Mouse (Mus musculus) G1E (cell line): ENCODE results near the gene Cdc42bpb. TPM values are rescaled to one million over a fixed set of nuclear protein-coding genes. Genes with fewer than 3 reads are reported as not detected.

Source experiments
- ATAC-seq: 2 replicates; pipeline ENCODE4 v1.8.0; 2016; ENCODE audit warnings: mild to moderate bottlenecking; ENCODE audit not compliant: insufficient number of reproducible peaks, poor library complexity, low FRiP score, severe bottlenecking; ENCODE audit errors: extremely low read depth
- DNase-seq: peaks from one replicate; pipeline ENCODE4 v3.0.0; 2012; ENCODE audit warnings: low spot score
- H3K27me3 ChIP-seq: 2 replicates; pipeline ENCODE4 v1.6.1; 2012; ENCODE audit warnings: mild to moderate bottlenecking, low read length, inconsistent platforms; ENCODE audit not compliant: insufficient read depth
- H3K36me3 ChIP-seq: replicated peaks from 2 replicates; pipeline ENCODE3; 2012; ENCODE audit warnings: mild to moderate bottlenecking, inconsistent platforms
- H3K4me1 ChIP-seq: 2 replicates; pipeline ENCODE4 v1.6.1; 2012; ENCODE audit warnings: low read depth, low read length, inconsistent platforms, mixed read lengths; ENCODE audit not compliant: insufficient read depth
- H3K4me3 ChIP-seq: 2 replicates; pipeline ENCODE4 v1.5.1; 2012; ENCODE audit warnings: low read depth, mild to moderate bottlenecking, inconsistent platforms, low read length, moderate library complexity, mixed read lengths
- H3K9me3 ChIP-seq: replicated peaks from 2 replicates; pipeline ENCODE4 v1.6.1; 2012; ENCODE audit warnings: inconsistent platforms
- CTCF ChIP-seq: IDR thresholded peaks from 2 replicates; pipeline ENCODE4 v1.5.1; 2012; ENCODE audit warnings: low read depth, low read length, inconsistent platforms, mixed read lengths
- GATA1 ChIP-seq: IDR thresholded peaks from 2 replicates; pipeline ENCODE4 v1.6.1; 2012; ENCODE audit warnings: borderline replicate concordance, low read length, inconsistent platforms, mixed read lengths
- GATA2 ChIP-seq: IDR thresholded peaks from 2 replicates; pipeline ENCODE4 v1.6.1; 2012; ENCODE audit warnings: low read depth, low read length, inconsistent platforms, borderline replicate concordance
- POLR2AphosphoS5 ChIP-seq: IDR thresholded peaks from 2 replicates; pipeline ENCODE4 v1.6.1; 2012; ENCODE audit warnings: low read depth, low read length, inconsistent platforms; ENCODE audit not compliant: insufficient replicate concordance
- TAL1 ChIP-seq: conservative IDR thresholded peaks from 2 replicates; pipeline ENCODE4 v1.6.1; 2012; ENCODE audit warnings: low read depth, low read length, inconsistent platforms, mixed read lengths
- polyA plus RNA-seq: library from polyadenylated mRNA; stranded (reverse); fragments of >175 nt; gene quantifications from 2 replicates; pipeline ENCODE4 v1.2.3, GENCODE M21; 2012
- total RNA-seq, 2 experiments: library from RNA; stranded (forward) in 1 of 2; stranded (reverse) in 1 of 2; fragments of 200-1000 nt in 1 of 2; fragments of >200 nt in 1 of 2; fragmentation: Nextera tagmentation in 1 of 2; gene quantifications; 2 replicates each; pipeline ENCODE4 v1.2.3; 2014 to 2017

Gene Cdc42bpb
- total and polyA plus RNA-seq, 3 experiments, result not detected

DNA sequence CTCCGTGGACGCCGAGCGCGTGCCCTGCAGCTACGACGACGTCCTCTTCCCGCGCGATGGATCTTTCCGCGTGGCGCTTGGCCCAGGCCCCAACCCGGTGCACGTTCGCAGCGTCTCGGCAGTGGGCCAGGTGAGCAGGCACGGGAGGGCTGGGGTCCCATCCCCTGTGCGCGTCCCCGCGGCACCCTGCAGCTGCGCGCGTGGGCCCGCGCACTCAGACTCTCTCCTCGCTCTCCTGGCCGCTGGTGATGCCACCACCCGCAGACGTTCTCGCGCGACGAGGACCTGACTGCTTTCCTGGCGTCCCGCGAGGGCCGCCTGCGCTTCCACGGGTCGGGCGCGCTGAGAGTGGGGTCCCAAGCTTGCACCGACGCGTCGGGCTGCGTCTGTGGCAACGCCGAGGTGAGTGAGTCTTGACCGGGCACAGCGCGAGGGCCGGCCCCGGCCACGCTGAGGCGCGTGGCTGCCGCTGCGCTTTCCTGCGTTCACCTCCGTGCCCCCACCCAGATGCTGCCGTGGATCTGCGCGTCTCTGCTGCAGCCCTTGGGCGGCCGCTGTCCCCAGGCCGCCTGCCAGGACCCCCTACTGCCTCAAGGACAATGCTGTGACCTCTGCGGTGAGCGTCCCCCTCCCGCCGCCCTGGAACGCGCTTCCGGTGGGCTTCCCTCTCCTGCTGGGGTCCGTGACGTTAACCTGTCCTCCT is 102.9 kb downstream of the Cdc42bpb start:
- no peak for DNase-seq
- H3K27me3 ChIP-seq, result peaks cover 22% of the 10 kb centered on the region
- peaks cover 16% of the 10 kb centered on the region for H3K4me1 ChIP-seq
- ATAC-seq, result no peak
- TF ChIP-seq TAL1 (no peak), GATA1 (no peak), POLR2AphosphoS5 (no peak), GATA2 (no peak), CTCF (no peak)
- H3K36me3 ChIP-seq, result no peaks in the 10 kb centered on the region
- peak overlapping the region; percentile 39; the same call in 1 of the 2 replicates for H3K4me3 ChIP-seq
- peaks cover 47% of the 10 kb centered on the region for H3K9me3 ChIP-seq

DNA sequence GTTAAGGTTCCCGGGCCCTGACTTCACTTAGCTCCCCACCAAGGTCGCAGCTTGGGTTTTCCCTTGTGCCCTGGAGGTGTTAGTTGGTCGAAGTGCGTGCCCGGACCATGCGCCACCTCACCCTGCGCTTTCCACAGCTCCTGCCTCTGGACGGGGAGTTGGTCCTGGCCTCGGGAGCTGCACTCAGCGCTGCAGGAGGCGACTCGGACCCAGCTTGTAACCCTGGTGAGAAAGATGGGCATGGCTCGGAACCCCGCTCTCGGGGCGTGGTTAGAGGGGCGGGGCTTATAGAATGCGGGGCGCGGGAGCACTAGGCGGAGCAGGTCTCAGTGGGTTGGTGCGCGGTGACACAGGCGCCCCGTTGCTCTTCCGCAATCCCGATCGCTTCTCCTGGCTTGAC is 103.5 kb downstream of the Cdc42bpb start:
- H3K36me3 ChIP-seq, result no peaks in the 10 kb centered on the region
- H3K9me3 ChIP-seq, result peaks cover 43% of the 10 kb centered on the region
- H3K4me3 ChIP-seq, result no peak overlapping the region
- DNase-seq, result no peak
- TF ChIP-seq GATA2, result no peak
- no peak for TF ChIP-seq POLR2AphosphoS5
- TF ChIP-seq CTCF, result no peak
- no peak for TF ChIP-seq GATA1
- no peak for TF ChIP-seq TAL1
- ATAC-seq, result no peak
- H3K4me1 ChIP-seq, result peaks cover 22% of the 10 kb centered on the region
- H3K27me3 ChIP-seq, result peaks cover 18% of the 10 kb centered on the region

DNA sequence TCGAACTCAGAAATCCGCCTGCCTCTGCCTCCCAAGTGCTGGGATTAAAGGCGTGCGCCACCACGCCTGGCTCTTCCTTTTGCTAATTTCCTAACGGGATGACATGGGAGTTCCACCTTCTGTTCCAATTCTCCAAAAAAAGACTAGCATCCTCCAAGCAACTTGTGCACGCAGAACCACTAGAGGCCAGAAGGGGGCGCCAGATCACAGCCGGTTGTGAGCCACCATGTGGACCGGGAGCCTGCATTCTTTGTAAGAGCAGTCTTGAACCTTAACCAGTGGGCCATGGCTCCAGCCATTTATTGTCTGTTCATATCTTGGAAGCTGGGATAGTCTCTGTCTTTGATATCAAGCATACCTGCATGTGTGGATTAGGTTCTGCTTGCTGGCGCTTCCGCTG is 105.1 kb downstream of the Cdc42bpb start:
- TF ChIP-seq CTCF (peak; percentile 89), GATA2 (no peak), POLR2AphosphoS5 (no peak), TAL1 (no peak)
- Histone ChIP-seq H3K4me1 (peaks cover 38% of the 10 kb centered on the region), H3K27me3 (peaks cover 22% of the 10 kb centered on the region; the same call in 1 of the 2 replicates), H3K9me3 (peaks cover 35% of the 10 kb centered on the region), H3K36me3 (no peaks in the 10 kb centered on the region), H3K4me3 (no peak overlapping the region)
- ATAC-seq (no peak), DNase-seq (peak; percentile 61)

DNA sequence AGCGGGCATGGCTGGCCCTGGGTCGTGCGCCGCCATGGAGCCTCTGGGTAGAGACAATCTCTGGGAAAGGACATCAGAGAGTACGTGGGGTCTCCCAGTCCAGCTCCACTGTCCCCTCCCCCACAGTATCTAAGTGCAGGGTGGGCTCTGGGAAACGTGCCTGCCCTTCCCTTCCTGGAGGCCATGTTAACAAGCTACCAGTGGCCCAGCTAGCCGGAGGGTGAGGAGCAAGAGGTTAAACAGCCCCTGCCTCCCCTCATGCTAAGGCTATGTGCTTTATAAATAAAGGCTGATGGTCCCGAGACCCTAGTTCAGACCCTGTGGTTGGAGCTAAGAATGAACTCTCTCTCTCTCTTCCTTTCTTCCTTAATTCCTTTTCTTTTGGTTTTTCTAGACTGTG is 105.6 kb downstream of the Cdc42bpb start:
- ATAC-seq (no peak), DNase-seq (no peak)
- Histone ChIP-seq H3K36me3 (no peaks in the 10 kb centered on the region), H3K9me3 (peaks cover 35% of the 10 kb centered on the region), H3K4me3 (peak overlapping the region; percentile 17; the same call in 1 of the 2 replicates), H3K4me1 (peaks cover 43% of the 10 kb centered on the region), H3K27me3 (peaks cover 22% of the 10 kb centered on the region; the same call in 1 of the 2 replicates)
- no peak for TF ChIP-seq GATA2
- TF ChIP-seq GATA1, result no peak
- no peak for TF ChIP-seq TAL1

DNA sequence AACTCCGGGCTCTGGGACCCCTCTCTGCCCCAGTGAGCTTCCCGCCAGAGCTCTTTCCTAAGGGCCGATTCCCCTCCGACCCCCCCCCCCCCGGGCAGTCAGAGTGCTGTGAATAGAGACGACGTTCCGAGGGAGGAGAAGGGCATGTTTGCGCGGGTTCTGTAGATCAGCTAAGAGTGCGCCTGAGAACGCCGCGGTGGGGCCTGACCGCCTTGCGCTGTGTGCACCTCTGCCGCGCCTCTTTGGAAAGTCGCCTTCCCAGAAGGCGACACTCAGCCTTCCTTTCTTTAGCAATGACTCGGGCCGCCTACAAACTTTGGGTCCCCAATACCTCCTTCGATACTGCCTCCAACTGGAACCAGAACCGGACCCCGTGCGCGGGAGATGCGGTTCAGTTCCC is 106.1 kb downstream of the Cdc42bpb start:
- TF ChIP-seq GATA1 (no peak), POLR2AphosphoS5 (no peak), TAL1 (no peak), CTCF (no peak), GATA2 (no peak)
- DNase-seq, result no peak
- peak overlapping the region; percentile 17; the same call in 1 of the 2 replicates for H3K4me3 ChIP-seq
- H3K36me3 ChIP-seq, result no peaks in the 10 kb centered on the region
- no peak for ATAC-seq
- peaks cover 48% of the 10 kb centered on the region for H3K4me1 ChIP-seq
- peaks cover 34% of the 10 kb centered on the region for H3K9me3 ChIP-seq
- peaks cover 22% of the 10 kb centered on the region; the same call in 1 of the 2 replicates for H3K27me3 ChIP-seq

DNA sequence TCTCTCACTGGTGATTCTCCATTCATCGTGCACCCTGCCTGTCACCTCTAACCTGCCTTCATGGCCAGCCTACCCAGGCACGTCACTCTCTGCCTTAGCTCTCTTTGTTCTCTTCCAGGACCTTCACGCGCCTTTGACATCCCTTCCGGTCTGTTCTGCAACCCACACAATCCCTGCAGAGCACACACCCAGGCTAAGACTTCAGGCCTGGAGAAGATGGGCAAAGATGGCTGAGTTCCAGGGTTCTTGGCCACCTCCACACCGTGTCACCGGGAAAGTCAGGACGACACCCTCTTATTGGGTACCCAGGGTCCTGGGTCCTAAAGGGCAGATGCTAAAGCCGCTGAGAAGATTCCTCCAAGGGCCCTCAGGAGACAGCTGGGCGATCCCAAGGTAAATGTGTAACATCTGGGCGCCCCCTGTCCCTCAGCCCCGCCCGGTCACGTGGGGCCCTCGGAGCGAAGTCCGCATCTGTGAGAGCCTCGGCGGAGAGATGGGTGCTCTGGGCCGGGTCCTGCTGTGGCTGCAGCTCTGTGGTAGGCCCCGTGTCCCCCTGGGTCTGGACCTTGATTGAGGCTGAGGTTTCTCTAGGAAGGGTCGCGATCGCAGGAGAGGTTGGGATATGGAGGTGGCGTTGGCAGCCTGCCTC is 106.8 kb downstream of the Cdc42bpb start, which contains the start of gene Amn:
Gene Amn (plus strand): TSS at position 467 of the 649 bp plus-strand sequence.
- Histone ChIP-seq H3K27me3 (peaks cover 20% of the 10 kb centered on the region; the same call in 1 of the 2 replicates), H3K4me1 (peaks cover 54% of the 10 kb centered on the region), H3K36me3 (no peaks in the 10 kb centered on the region), H3K9me3 (peaks cover 28% of the 10 kb centered on the region), H3K4me3 (peak within 1 kb of the TSS; percentile 17; the same call in 1 of the 2 replicates)
- DNase-seq (no peak), ATAC-seq (no peak)
- TF ChIP-seq GATA1, result no peak
- TF ChIP-seq POLR2AphosphoS5, result no peak
- TF ChIP-seq CTCF, result no peak
- no peak for TF ChIP-seq GATA2
- TF ChIP-seq TAL1, result no peak
